Mouse (Mus musculus) right cerebral cortex, postnatal 14 days (tissue): ENCODE measurements around the gene Lsm4.
A peak's percentile ranks its signal among the peaks of the same experiment; 100 is the strongest.

Experiments
- DNase-seq: peaks from one replicate; pipeline ENCODE4 v3.0.0; 2022

The Lsm4 gene

GRCm38 (mm10) chr8:70673079-70673856, at the start of gene Lsm4:
Gene Lsm4 (plus strand): TSS chr8:70673248.
- DNase-seq: peak; percentile 94

- no peak for DNase-seq
Observed at GRCm38 (mm10) chr8:70625104-70625503, 47.9 kb upstream of the Lsm4 start.

- no peak for DNase-seq
Observed at GRCm38 (mm10) chr8:70627041-70627440, 46.0 kb upstream of the Lsm4 start.

- DNase-seq: no peak
Observed at GRCm38 (mm10) chr8:70628986-70629490, 44.0 kb upstream of the Lsm4 start.

GRCm38 (mm10) chr8:70629574-70630531, 43.2 kb upstream of the Lsm4 start:
- peak; percentile 84 for DNase-seq

GRCm38 (mm10) chr8:70630532-70631381, 42.3 kb upstream of the Lsm4 start:
- DNase-seq: no peak

- no peak for DNase-seq
Observed at GRCm38 (mm10) chr8:70631436-70631835, 41.6 kb upstream of the Lsm4 start.

GRCm38 (mm10) chr8:70632346-70632892, 40.6 kb upstream of the Lsm4 start, which contains the start of gene Gdf15:
Gene Gdf15 (minus strand): TSS chr8:70632456.
- no peak for DNase-seq

- no peak for DNase-seq
Observed at GRCm38 (mm10) chr8:70634066-70634465, 39.0 kb upstream of the Lsm4 start.

GRCm38 (mm10) chr8:70635527-70635926, 37.5 kb upstream of the Lsm4 start:
- no peak for DNase-seq

GRCm38 (mm10) chr8:70636838-70637237, 36.2 kb upstream of the Lsm4 start:
- no peak for DNase-seq

- no peak for DNase-seq
Observed at GRCm38 (mm10) chr8:70638752-70639151, 34.3 kb upstream of the Lsm4 start.

- no peak for DNase-seq
Observed at GRCm38 (mm10) chr8:70643019-70643418, 30.0 kb upstream of the Lsm4 start.

GRCm38 (mm10) chr8:70644065-70644464, 29.0 kb upstream of the Lsm4 start:
- DNase-seq: no peak

- no peak for DNase-seq
Observed at GRCm38 (mm10) chr8:70645501-70646224, 27.4 kb upstream of the Lsm4 start.

- DNase-seq: no peak
Observed at GRCm38 (mm10) chr8:70646369-70646768, 26.7 kb upstream of the Lsm4 start.

- DNase-seq: no peak
Observed at GRCm38 (mm10) chr8:70646775-70647174, 26.3 kb upstream of the Lsm4 start.

GRCm38 (mm10) chr8:70647343-70648163, 25.5 kb upstream of the Lsm4 start:
- no peak for DNase-seq

- no peak for DNase-seq
Observed at GRCm38 (mm10) chr8:70648164-70648442, 24.9 kb upstream of the Lsm4 start.

- no peak for DNase-seq
Observed at GRCm38 (mm10) chr8:70648921-70649320, 24.1 kb upstream of the Lsm4 start.

GRCm38 (mm10) chr8:70649324-70649723, 23.7 kb upstream of the Lsm4 start:
- peak; percentile 50 for DNase-seq
